Comparison of ENCODE assay signal across 9 mouse cellular contexts in genomic region chr2:129393524-129393923, GRCm38 (mm10). TPM values are rescaled to one million over a fixed set of nuclear protein-coding genes. Genes with fewer than 3 reads are reported as not detected.
DNase-seq lines count a peak whose midpoint lies in the region; ATAC-seq and TF ChIP-seq lines count a peak whose summit lies in the region.
"Had no signal": no experiment of that assay in that cellular context is flagged by ENCODE, and none has a peak within 500 bp of the region (broad histone marks: within the 10 kb centered on the region; RNA-seq: fewer than 3 reads in every experiment).

No protein-coding gene starts in this region.

- no peak; the same call in 1 of the 2 replicates for ATAC-seq in heart, postnatal 0 days (ENCODE audit: insufficient read depth, low read depth)
- ATAC-seq in neural tube, embryonic 15.5 days (ENCODE audit: low FRiP score), result no peak

- intact Hi-C loops in heart, postnatal 25 days (cut with DNase I), result no loop called here

- H3K4me2 ChIP-seq in heart, postnatal 0 days (ENCODE audit: low read depth, low read length), result no peak overlapping the region
- no peak overlapping the region for H3K4me2 ChIP-seq in neural tube, embryonic 15.5 days

- no peak overlapping the region for H3K9ac ChIP-seq in heart, postnatal 0 days (replicated peaks; ENCODE audit: low read depth, low read length)
- no peak overlapping the region for H3K9ac ChIP-seq in neural tube, embryonic 15.5 days (replicated peaks)

- no peaks in the 10 kb centered on the region for H3K9me3 ChIP-seq in heart, postnatal 0 days (replicated peaks; ENCODE audit: control insufficient read depth, low read length)
- H3K9me3 ChIP-seq in neural tube, embryonic 15.5 days (replicated peaks), result no peaks in the 10 kb centered on the region

- no peak overlapping the region for H3K4me3 ChIP-seq in heart, postnatal 0 days (ENCODE audit: low read depth, low read length)
- no peak overlapping the region for H3K4me3 ChIP-seq in embryonic fibroblast, embryonic 13.5 days (ENCODE audit: insufficient read depth, low read length)
- no peak overlapping the region for H3K4me3 ChIP-seq in neural tube, embryonic 15.5 days (replicated peaks)

- H3K36me3 ChIP-seq in heart, postnatal 0 days (replicated peaks; ENCODE audit: control insufficient read depth, insufficient read depth, low read length), result no peaks in the 10 kb centered on the region
- no peaks in the 10 kb centered on the region for H3K36me3 ChIP-seq in neural tube, embryonic 15.5 days

- 23% methylated on average over 6 of the region's 6 CpGs for WGBS in heart, postnatal 0 days
- WGBS in neural tube, embryonic 15.5 days, result 41% methylated on average over 6 of the region's 6 CpGs

- DNase-seq in heart, postnatal 0 days (ENCODE audit: low spot score), result peak; percentile 29
- no peak for DNase-seq in heart, postnatal 25 days (ENCODE audit: low spot score)
- DNase-seq in urinary bladder, postnatal 14 days (ENCODE audit: low spot score), result peak; percentile 30
- DNase-seq in urinary bladder, adult 18-20 months (ENCODE audit: low spot score in 2 of 2), result no peak
- peak; percentile 35 for DNase-seq in retina, embryonic 14.5 days (ENCODE audit: low spot score)
- no peak for DNase-seq in urinary bladder, postnatal 36 days (ENCODE audit: low spot score in 2 of 2)

- H3K27me3 ChIP-seq in heart, postnatal 0 days (ENCODE audit: control insufficient read depth, insufficient read depth, low read length), result no peaks in the 10 kb centered on the region
- no peaks in the 10 kb centered on the region for H3K27me3 ChIP-seq in neural tube, embryonic 15.5 days (replicated peaks)

- no peak for TF ChIP-seq EP300 in heart, postnatal 0 days (IDR thresholded peaks at IDR 0.05; ENCODE audit: low read depth)

- TF ChIP-seq POLR2A in embryonic fibroblast, embryonic 13.5 days (IDR thresholded peaks at IDR 0.05; ENCODE audit: low read depth, low read length), result no peak

- no peak overlapping the region for H3K27ac ChIP-seq in heart, postnatal 0 days (ENCODE audit: low read depth)
- no peak overlapping the region for H3K27ac ChIP-seq in embryonic fibroblast, embryonic 13.5 days (ENCODE audit: insufficient read depth, low read length)
- H3K27ac ChIP-seq in neural tube, embryonic 15.5 days (replicated peaks), result no peak overlapping the region

- no peaks in the 10 kb centered on the region for H3K4me1 ChIP-seq in heart, postnatal 0 days (ENCODE audit: control insufficient read depth, insufficient read depth)
- H3K4me1 ChIP-seq in embryonic fibroblast, embryonic 13.5 days (ENCODE audit: control insufficient read depth, insufficient read depth, low read length), result no peaks in the 10 kb centered on the region
- no peaks in the 10 kb centered on the region for H3K4me1 ChIP-seq in neural tube, embryonic 15.5 days

- peak; percentile 64 for TF ChIP-seq CTCF in heart, postnatal 0 days (IDR thresholded peaks at IDR 0.05; ENCODE audit: low read depth)
- TF ChIP-seq CTCF in embryonic fibroblast, embryonic 13.5 days (IDR thresholded peaks at IDR 0.05; ENCODE audit: borderline replicate concordance, insufficient read depth, low read length), result 0 out of 2 replicates have a peak, but pooled peaks have one; percentile 9

RNA-seq across cellular contexts. Expression of gene Il1b, which starts 22.6 kb away (rescaled TPM):
- total RNA-seq in heart, postnatal 0 days (2014; rRNA removed; ENCODE audit: low replicate concordance), result 0.62 TPM in 1 of 2 replicates, not detected in the other
- 0.27 and 0.71 TPM in 2 replicates for polyA plus RNA-seq in heart, postnatal 0 days (2015; fragmentation: Nextera tagmentation; extraction: Ambion mirVana)
- total RNA-seq in heart, postnatal 25 days (2021), result not detected
- not detected in 2 replicates for polyA plus RNA-seq in embryonic fibroblast, embryonic 13.5 days (2011; ENCODE audit: insufficient read length, low read depth, missing spikeins)
- polyA plus RNA-seq in neural tube, embryonic 15.5 days (2015; fragmentation: Nextera tagmentation; extraction: Ambion mirVana), result not detected in 2 replicates
- total RNA-seq: layer of hippocampus, postnatal 10 days had no signal

Comparison
In these comparisons a context has a peak if more than half of its experiments do, and no peak if none do; other contexts are left out.
1. DNase-seq: peak in heart, postnatal 0 days (single experiment), urinary bladder, postnatal 14 days (single experiment) and retina, embryonic 14.5 days (single experiment); none in heart, postnatal 25 days (single experiment), urinary bladder, adult 18-20 months (0 of 2) and urinary bladder, postnatal 36 days (0 of 2).